Mouse (Mus musculus) c-Kit-positive CD71-negative TER-119-negative erythroid progenitor cells, embryonic 14.5 days (primary cell): ENCODE results near the gene Rbm4.

Source experiments
- DNase-seq: peaks from one replicate; pipeline ENCODE4 v3.0.0-alpha.2; 2013; ENCODE audit warnings: low read depth

Rbm4 gene

GRCm38 (mm10) chr19:4739762-4740161 lies 53.9 kb downstream of the Rbm4 start:
- no peak for DNase-seq

DNA sequence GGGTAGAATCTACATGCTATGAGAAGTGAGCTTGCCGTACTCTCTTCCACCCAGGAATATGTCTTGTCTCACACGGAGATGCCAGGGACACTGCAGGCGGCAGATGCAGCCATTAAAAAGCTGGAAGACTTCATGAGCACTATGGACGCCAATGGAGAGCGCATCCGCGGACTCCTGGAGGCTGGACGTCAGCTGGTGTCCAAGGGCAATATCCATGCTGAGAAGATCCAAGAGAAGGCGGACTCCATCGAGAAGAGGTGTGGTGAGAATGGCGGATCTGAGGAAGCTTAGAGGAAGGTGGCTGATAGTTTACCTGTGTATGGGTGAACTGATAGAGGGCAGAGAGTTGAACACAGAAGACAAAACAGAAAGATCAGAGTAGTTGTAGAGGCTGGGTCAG lies 54.6 kb downstream of the Rbm4 start:
- no peak for DNase-seq

- DNase-seq = no peak
These were observed 55.8 kb downstream of the Rbm4 start for GRCm38 (mm10) chr19:4737866-4738265.
